Mouse (Mus musculus) embryo, embryonic 9.5 days (tissue): ENCODE data around the gene Tomm20.
"Not testable (repeated sequence)": the region's sequence is repeated elsewhere in the genome, so short reads cannot be mapped to it uniquely, and the experiment has no call there.

Experiments used
- DNase-seq: peaks from one replicate; pipeline ENCODE4 v3.0.0-alpha.2; 2017; ENCODE audit errors: extremely low spot score

Gene Tomm20

GRCm38 (mm10) chr8:126884202-126884926 lies 61.3 kb downstream of the Tomm20 start:
- no peak for DNase-seq

- no peak for DNase-seq
These were observed 61.9 kb downstream of the Tomm20 start for GRCm38 (mm10) chr8:126883752-126884151.

GRCm38 (mm10) chr8:126882586-126882985 lies 63.1 kb downstream of the Tomm20 start:
- DNase-seq: not testable (repeated sequence)

GRCm38 (mm10) chr8:126881641-126882140 lies 64.0 kb downstream of the Tomm20 start:
- no peak for DNase-seq
